Comparison of ENCODE assay signal across 9 mouse cellular contexts in genomic region chr14:45241613-45242012, GRCm38 (mm10). TPM values are rescaled to one million over a fixed set of nuclear protein-coding genes. Genes with fewer than 3 reads are reported as not detected.
DNase-seq lines count a peak whose midpoint lies in the region; ATAC-seq and TF ChIP-seq lines count a peak whose summit lies in the region.
"Had no signal": no experiment of that assay in that cellular context is flagged by ENCODE, and none has a peak within 500 bp of the region (broad histone marks: within the 10 kb centered on the region; RNA-seq: fewer than 3 reads in every experiment).

No protein-coding gene starts in this region.

- no peak overlapping the region for H3K4me3 ChIP-seq in heart, adult 2 months
- no peak overlapping the region for H3K4me3 ChIP-seq in midbrain, postnatal 0 days (ENCODE audit: low read depth, low read length)
- H3K4me3 ChIP-seq in midbrain, embryonic 16.5 days (ENCODE audit: low read depth, low read length): no peak overlapping the region
- H3K4me3 ChIP-seq: hindbrain, embryonic 12.5 days had no signal

- H3K9ac ChIP-seq in heart, adult 2 months (ENCODE audit: low read depth, low read length): no peak overlapping the region
- no peak overlapping the region for H3K9ac ChIP-seq in midbrain, postnatal 0 days (replicated peaks; ENCODE audit: low read length, poor library complexity, severe bottlenecking)
- H3K9ac ChIP-seq in midbrain, embryonic 16.5 days (ENCODE audit: low read depth, low read length): no peak overlapping the region
- H3K9ac ChIP-seq: hindbrain, embryonic 12.5 days had no signal

- no peak for DNase-seq in heart, adult 2 months
- DNase-seq in heart, postnatal 4 days: no peak
- DNase-seq in midbrain, postnatal 0 days (ENCODE audit: low spot score): no peak
- peak; percentile 32 for DNase-seq in R1 (ENCODE audit: low read depth, low spot score)
- DNase-seq in layer of hippocampus, adult 9-11 months: no peak

- H3K9me3 ChIP-seq in midbrain, postnatal 0 days (ENCODE audit: low read length): no peaks in the 10 kb centered on the region
- H3K9me3 ChIP-seq in midbrain, embryonic 16.5 days (replicated peaks; ENCODE audit: control insufficient read depth, low read length, poor library complexity, severe bottlenecking): no peaks in the 10 kb centered on the region
- H3K9me3 ChIP-seq: hindbrain, embryonic 12.5 days had no signal

- ATAC-seq in midbrain, postnatal 0 days (ENCODE audit: low FRiP score): no peak
- no peak for ATAC-seq in midbrain, embryonic 16.5 days
- ATAC-seq in neutrophil, adult 5-6 weeks (ENCODE audit: extremely low read depth, insufficient number of reproducible peaks, low FRiP score, poor library complexity, severe bottlenecking): peak; percentile 64; the same call in 1 of the 2 replicates
- no peak for ATAC-seq in megakaryocyte-erythroid progenitor cell, adult 5-6 weeks (replicated peaks; ENCODE audit: low FRiP score, low TSS enrichment, poor library complexity, severe bottlenecking)

- no peaks in the 10 kb centered on the region for H3K36me3 ChIP-seq in heart, adult 2 months (ENCODE audit: control insufficient read depth, insufficient read depth, low read length)
- peaks cover 2% of the 10 kb centered on the region; the same call in 1 of the 2 replicates for H3K36me3 ChIP-seq in midbrain, postnatal 0 days (ENCODE audit: insufficient read depth, low read length)
- H3K36me3 ChIP-seq in midbrain, embryonic 16.5 days (ENCODE audit: control insufficient read depth, insufficient read depth, low read length): peaks cover 3% of the 10 kb centered on the region; the same call in 1 of the 2 replicates
- H3K36me3 ChIP-seq: hindbrain, embryonic 12.5 days had no signal

- no peak overlapping the region for H3K27ac ChIP-seq in heart, adult 2 months
- H3K27ac ChIP-seq in midbrain, postnatal 0 days (ENCODE audit: low read depth, low read length): no peak overlapping the region
- no peak overlapping the region for H3K27ac ChIP-seq in midbrain, embryonic 16.5 days (ENCODE audit: low read length)
- H3K27ac ChIP-seq: hindbrain, embryonic 12.5 days had no signal

- TF ChIP-seq EP300 in heart, adult 2 months (IDR thresholded peaks at IDR 0.05; ENCODE audit: insufficient read depth, low read depth, low read length): no peak

- intact Hi-C loops in heart, adult 2 months (cut with DNase I): no loop called here

- H3K79me2 ChIP-seq in heart, adult 2 months (replicated peaks; ENCODE audit: control insufficient read depth, insufficient read depth, low read length): no peaks in the 10 kb centered on the region

- no peaks in the 10 kb centered on the region for H3K27me3 ChIP-seq in heart, adult 2 months (ENCODE audit: control insufficient read depth, insufficient read depth, low read length)
- no peaks in the 10 kb centered on the region for H3K27me3 ChIP-seq in midbrain, postnatal 0 days (ENCODE audit: insufficient read depth, low read length)
- no peaks in the 10 kb centered on the region for H3K27me3 ChIP-seq in midbrain, embryonic 16.5 days (ENCODE audit: control insufficient read depth, insufficient read depth, low read depth, low read length)
- H3K27me3 ChIP-seq: hindbrain, embryonic 12.5 days had no signal

- peak; percentile 72 for TF ChIP-seq CTCF in heart, adult 2 months (IDR thresholded peaks at IDR 0.05)
- TF ChIP-seq CTCF in midbrain, postnatal 0 days (IDR thresholded peaks at IDR 0.05): peak; percentile 65

- no peaks in the 10 kb centered on the region for H3K4me1 ChIP-seq in heart, adult 2 months (ENCODE audit: control insufficient read depth, insufficient read depth, low read length)
- no peaks in the 10 kb centered on the region for H3K4me1 ChIP-seq in midbrain, postnatal 0 days (ENCODE audit: insufficient read depth, low read length)
- no peaks in the 10 kb centered on the region for H3K4me1 ChIP-seq in midbrain, embryonic 16.5 days (ENCODE audit: control insufficient read depth, insufficient read depth, low read length)
- H3K4me1 ChIP-seq: hindbrain, embryonic 12.5 days had no signal

- 50% methylated on average over 1 of the region's 1 CpGs for WGBS in heart, adult 2 months
- 56% methylated on average over 1 of the region's 1 CpGs for WGBS in midbrain, postnatal 0 days
- WGBS in midbrain, embryonic 16.5 days: 60% methylated on average over 1 of the region's 1 CpGs

- no peak for TF ChIP-seq POLR2A in heart, adult 2 months (IDR thresholded peaks at IDR 0.05; ENCODE audit: insufficient read depth, low read depth, low read length)

- no peak overlapping the region for H3K4me2 ChIP-seq in midbrain, postnatal 0 days (ENCODE audit: low read depth, low read length, poor library complexity, severe bottlenecking)
- H3K4me2 ChIP-seq in midbrain, embryonic 16.5 days (ENCODE audit: low read length): no peak overlapping the region
- H3K4me2 ChIP-seq: hindbrain, embryonic 12.5 days had no signal

RNA-seq across cellular contexts. Expression of gene Txndc16, which starts 21.5 kb away (rescaled TPM):
- total RNA-seq in heart, adult 2 months (2021): 10 to 100 TPM; 11.2 to 12.3 TPM
- 5.2 and 6.9 TPM in 2 replicates for polyA plus RNA-seq in heart, adult 2 months (2012; rRNA removed)
- total RNA-seq in heart, postnatal 4 days (2021): 10 to 100 TPM; 12.0 to 13.0 TPM
- total RNA-seq in midbrain, postnatal 0 days (2014; rRNA removed): 53.1 and 57.3 TPM in 2 replicates
- 31.2 and 34.4 TPM in 2 replicates for polyA plus RNA-seq in midbrain, postnatal 0 days (2015; fragmentation: Nextera tagmentation; extraction: Ambion mirVana)
- polyA plus RNA-seq in midbrain, embryonic 16.5 days (2015; fragmentation: Nextera tagmentation; extraction: Ambion mirVana): 39.4 and 42.0 TPM in 2 replicates
- 98.5 and 125 TPM in 2 replicates for total RNA-seq in neutrophil, adult 5-6 weeks (2017)
- 1.4 and 2.4 TPM in 2 replicates for total RNA-seq in megakaryocyte-erythroid progenitor cell, adult 5-6 weeks (2014; fragmentation: Nextera tagmentation)
- 3.4 and 4.0 TPM in 2 replicates for total RNA-seq in megakaryocyte-erythroid progenitor cell, adult 5-6 weeks (2017)

RNA-seq across cellular contexts. Expression of gene Gpr137c, which starts 22.1 kb away (rescaled TPM):
- 1 to 10 TPM; 5.1 to 7.3 TPM for total RNA-seq in heart, adult 2 months (2021)
- 2.7 and 2.9 TPM in 2 replicates for polyA plus RNA-seq in heart, adult 2 months (2012; rRNA removed)
- 1 to 10 TPM; 4.9 to 5.5 TPM for total RNA-seq in heart, postnatal 4 days (2021)
- total RNA-seq in midbrain, postnatal 0 days (2014; rRNA removed): 57.1 and 57.3 TPM in 2 replicates
- 13.0 and 15.0 TPM in 2 replicates for polyA plus RNA-seq in midbrain, postnatal 0 days (2015; fragmentation: Nextera tagmentation; extraction: Ambion mirVana)
- polyA plus RNA-seq in midbrain, embryonic 16.5 days (2015; fragmentation: Nextera tagmentation; extraction: Ambion mirVana): 15.2 and 16.9 TPM in 2 replicates
- total RNA-seq in neutrophil, adult 5-6 weeks (2017): 7.8 and 8.2 TPM in 2 replicates
- 0.67 and 0.90 TPM in 2 replicates for total RNA-seq in megakaryocyte-erythroid progenitor cell, adult 5-6 weeks (2014; fragmentation: Nextera tagmentation)
- 0.50 and 2.8 TPM in 2 replicates for total RNA-seq in megakaryocyte-erythroid progenitor cell, adult 5-6 weeks (2017)
